Mouse (Mus musculus): ENCODE results near the gene Mab21l1. TPM values are rescaled to one million over a fixed set of nuclear protein-coding genes. Genes with fewer than 3 reads are reported as not detected.

Gene Mab21l1
- polyA plus RNA-seq, 1 experiment from 2014 or later, result 76.1 TPM

GRCm38 (mm10) chr3:55769308-55769707 is 13.0 kb upstream of the Mab21l1 start:
- no peak overlapping the region for H3K4me3 ChIP-seq (ENCODE audit: low read depth, low read length)
- H3K9me3 ChIP-seq (replicated peaks; ENCODE audit: control insufficient read depth, low read length), result no peaks in the 10 kb centered on the region
- H3K36me3 ChIP-seq (replicated peaks; ENCODE audit: control insufficient read depth, insufficient read depth, low read depth, low read length), result no peaks in the 10 kb centered on the region
- 68% methylated on average over 2 of the region's 2 CpGs for WGBS
- H3K27ac ChIP-seq (replicated peaks; ENCODE audit: low read depth, low read length), result no peak overlapping the region
- no peak overlapping the region for H3K4me2 ChIP-seq (ENCODE audit: low read depth, low read length)
- DNase-seq (ENCODE audit: low spot score) (no peak), ATAC-seq (replicated peaks; ENCODE audit: insufficient number of reproducible peaks, low FRiP score, low TSS enrichment, low read depth) (no peak)
- no peaks in the 10 kb centered on the region for H3K27me3 ChIP-seq (ENCODE audit: control insufficient read depth, insufficient read depth, low read length)
- no peak overlapping the region for H3K9ac ChIP-seq (replicated peaks; ENCODE audit: low read length)
- no peaks in the 10 kb centered on the region for H3K4me1 ChIP-seq (ENCODE audit: control insufficient read depth, insufficient read depth, low read length)

- no peak overlapping the region for H3K27ac ChIP-seq (replicated peaks; ENCODE audit: low read depth, low read length)
- H3K4me3 ChIP-seq (ENCODE audit: low read depth, low read length), result no peak overlapping the region
- H3K27me3 ChIP-seq (ENCODE audit: control insufficient read depth, insufficient read depth, low read length), result no peaks in the 10 kb centered on the region
- H3K36me3 ChIP-seq (replicated peaks; ENCODE audit: control insufficient read depth, insufficient read depth, low read depth, low read length), result no peaks in the 10 kb centered on the region
- H3K9ac ChIP-seq (replicated peaks; ENCODE audit: low read length), result no peak overlapping the region
- no peak overlapping the region for H3K4me2 ChIP-seq (ENCODE audit: low read depth, low read length)
- no peak for DNase-seq (ENCODE audit: low spot score)
- no peak for ATAC-seq (replicated peaks; ENCODE audit: insufficient number of reproducible peaks, low FRiP score, low TSS enrichment, low read depth)
- no peaks in the 10 kb centered on the region for H3K4me1 ChIP-seq (ENCODE audit: control insufficient read depth, insufficient read depth, low read length)
- WGBS, result 51% methylated on average over 6 of the region's 6 CpGs
- no peaks in the 10 kb centered on the region for H3K9me3 ChIP-seq (replicated peaks; ENCODE audit: control insufficient read depth, low read length)
Measured at GRCm38 (mm10) chr3:55774203-55774602, 8.1 kb upstream of the Mab21l1 start.

- DNase-seq (ENCODE audit: low spot score), result no peak
- Histone ChIP-seq H3K4me3 (ENCODE audit: low read depth, low read length) (no peak overlapping the region), H3K4me2 (ENCODE audit: low read depth, low read length) (no peak overlapping the region), H3K27ac (replicated peaks; ENCODE audit: low read depth, low read length) (no peak overlapping the region), H3K9me3 (replicated peaks; ENCODE audit: control insufficient read depth, low read length) (no peaks in the 10 kb centered on the region), H3K36me3 (replicated peaks; ENCODE audit: control insufficient read depth, insufficient read depth, low read depth, low read length) (no peaks in the 10 kb centered on the region), H3K4me1 (ENCODE audit: control insufficient read depth, insufficient read depth, low read length) (peaks cover 2% of the 10 kb centered on the region; the same call in 1 of the 2 replicates), H3K9ac (replicated peaks; ENCODE audit: low read length) (no peak overlapping the region), H3K27me3 (ENCODE audit: control insufficient read depth, insufficient read depth, low read length) (no peaks in the 10 kb centered on the region)
- no peak for ATAC-seq (replicated peaks; ENCODE audit: insufficient number of reproducible peaks, low FRiP score, low TSS enrichment, low read depth)
- WGBS, result 35% methylated on average over 7 of the region's 7 CpGs
Measured at GRCm38 (mm10) chr3:55775245-55775644, 7.1 kb upstream of the Mab21l1 start.

- H3K9ac ChIP-seq (replicated peaks; ENCODE audit: low read length), result no peak overlapping the region
- no peak overlapping the region for H3K27ac ChIP-seq (replicated peaks; ENCODE audit: low read depth, low read length)
- no peak overlapping the region for H3K4me3 ChIP-seq (ENCODE audit: low read depth, low read length)
- H3K36me3 ChIP-seq (replicated peaks; ENCODE audit: control insufficient read depth, insufficient read depth, low read depth, low read length), result no peaks in the 10 kb centered on the region
- ATAC-seq (replicated peaks; ENCODE audit: insufficient number of reproducible peaks, low FRiP score, low TSS enrichment, low read depth) (no peak), DNase-seq (ENCODE audit: low spot score) (no peak)
- H3K4me1 ChIP-seq (ENCODE audit: control insufficient read depth, insufficient read depth, low read length), result peaks cover 3% of the 10 kb centered on the region; the same call in 1 of the 2 replicates
- no peaks in the 10 kb centered on the region for H3K27me3 ChIP-seq (ENCODE audit: control insufficient read depth, insufficient read depth, low read length)
- no peaks in the 10 kb centered on the region for H3K9me3 ChIP-seq (replicated peaks; ENCODE audit: control insufficient read depth, low read length)
- 83% methylated on average over 6 of the region's 6 CpGs for WGBS
- no peak overlapping the region for H3K4me2 ChIP-seq (ENCODE audit: low read depth, low read length)
Measured at GRCm38 (mm10) chr3:55775753-55776152, 6.6 kb upstream of the Mab21l1 start.

GRCm38 (mm10) chr3:55777501-55777900 is 4.8 kb upstream of the Mab21l1 start:
- H3K9ac ChIP-seq (replicated peaks; ENCODE audit: low read length), result no peak overlapping the region
- WGBS, result 64% methylated on average over 4 of the region's 4 CpGs
- no peak for ATAC-seq (replicated peaks; ENCODE audit: insufficient number of reproducible peaks, low FRiP score, low TSS enrichment, low read depth)
- peaks cover 3% of the 10 kb centered on the region; the same call in 1 of the 2 replicates for H3K4me1 ChIP-seq (ENCODE audit: control insufficient read depth, insufficient read depth, low read length)
- peaks cover 2% of the 10 kb centered on the region; the same call in 1 of the 2 replicates for H3K27me3 ChIP-seq (ENCODE audit: control insufficient read depth, insufficient read depth, low read length)
- no peak overlapping the region for H3K4me2 ChIP-seq (ENCODE audit: low read depth, low read length)
- no peak for DNase-seq (ENCODE audit: low spot score)
- no peak overlapping the region for H3K27ac ChIP-seq (replicated peaks; ENCODE audit: low read depth, low read length)
- H3K36me3 ChIP-seq (replicated peaks; ENCODE audit: control insufficient read depth, insufficient read depth, low read depth, low read length), result no peaks in the 10 kb centered on the region
- H3K9me3 ChIP-seq (replicated peaks; ENCODE audit: control insufficient read depth, low read length), result no peaks in the 10 kb centered on the region
- no peak overlapping the region for H3K4me3 ChIP-seq (ENCODE audit: low read depth, low read length)

- no peaks in the 10 kb centered on the region for H3K36me3 ChIP-seq (replicated peaks; ENCODE audit: control insufficient read depth, insufficient read depth, low read depth, low read length)
- H3K4me1 ChIP-seq (ENCODE audit: control insufficient read depth, insufficient read depth, low read length), result peaks cover 3% of the 10 kb centered on the region; the same call in 1 of the 2 replicates
- H3K4me2 ChIP-seq (ENCODE audit: low read depth, low read length), result peak overlapping the region; percentile 25
- no peak overlapping the region for H3K27ac ChIP-seq (replicated peaks; ENCODE audit: low read depth, low read length)
- no peak overlapping the region for H3K4me3 ChIP-seq (ENCODE audit: low read depth, low read length)
- WGBS, result 18% methylated on average over 8 of the region's 8 CpGs
- no peak for ATAC-seq (replicated peaks; ENCODE audit: insufficient number of reproducible peaks, low FRiP score, low TSS enrichment, low read depth)
- no peak overlapping the region for H3K9ac ChIP-seq (replicated peaks; ENCODE audit: low read length)
- H3K9me3 ChIP-seq (replicated peaks; ENCODE audit: control insufficient read depth, low read length), result no peaks in the 10 kb centered on the region
- no peak for DNase-seq (ENCODE audit: low spot score)
- peaks cover 2% of the 10 kb centered on the region; the same call in 1 of the 2 replicates for H3K27me3 ChIP-seq (ENCODE audit: control insufficient read depth, insufficient read depth, low read length)
Measured at GRCm38 (mm10) chr3:55778764-55779730, 3.3 kb upstream of the Mab21l1 start.

- no peaks in the 10 kb centered on the region for H3K36me3 ChIP-seq (replicated peaks; ENCODE audit: control insufficient read depth, insufficient read depth, low read depth, low read length)
- peaks cover 2% of the 10 kb centered on the region; the same call in 1 of the 2 replicates for H3K27me3 ChIP-seq (ENCODE audit: control insufficient read depth, insufficient read depth, low read length)
- WGBS, result under 1% methylated on average over 53 of the region's 53 CpGs
- H3K4me3 ChIP-seq (ENCODE audit: low read depth, low read length), result peak overlapping the region; percentile 35
- peak overlapping the region; percentile 81 for H3K4me2 ChIP-seq (ENCODE audit: low read depth, low read length)
- H3K9ac ChIP-seq (replicated peaks; ENCODE audit: low read length), result peak overlapping the region; percentile 67
- peak overlapping the region; percentile 48 for H3K27ac ChIP-seq (replicated peaks; ENCODE audit: low read depth, low read length)
- ATAC-seq (replicated peaks; ENCODE audit: insufficient number of reproducible peaks, low FRiP score, low TSS enrichment, low read depth), result peak; percentile 60
- H3K4me1 ChIP-seq (ENCODE audit: control insufficient read depth, insufficient read depth, low read length), result peaks cover 3% of the 10 kb centered on the region; the same call in 1 of the 2 replicates
- peak; percentile 56 for DNase-seq (ENCODE audit: low spot score)
- no peaks in the 10 kb centered on the region for H3K9me3 ChIP-seq (replicated peaks; ENCODE audit: control insufficient read depth, low read length)
Measured at GRCm38 (mm10) chr3:55780120-55781070, 1.9 kb upstream of the Mab21l1 start.
